Mouse (Mus musculus): Measurements from ENCODE around the gene Taf6. TPM values are rescaled to one million over a fixed set of nuclear protein-coding genes. Genes with fewer than 3 reads are reported as not detected.

The Taf6 gene
- polyA plus RNA-seq (2014; fragmentation: Illumina TruSeq; extraction: RNeasy Lipid Tissue Mini Kit (QIAGEN cat#74804); ENCODE audit: low read depth, low replicate concordance): 5.9 TPM

GRCm38 (mm10) chr5:138186950-138187638, at the start of gene Taf6, which contains the start of gene Cnpy4:
Taf6 (minus strand) TSS chr5:138187451.
Cnpy4 (plus strand) TSS chr5:138187485.

GRCm38 (mm10) chr5:138225700-138226099, 38.4 kb upstream of the Taf6 start, which contains the start of gene Nxpe5:
Nxpe5 (plus strand) TSS chr5:138225898.

GRCm38 (mm10) chr5:138193771-138194727, 6.8 kb upstream of the Taf6 start, which contains the start of gene Mblac1:
Mblac1 (plus strand) TSS chr5:138194314.

GRCm38 (mm10) chr5:138171695-138172491, 15.4 kb downstream of the Taf6 start, which contains the start of the genes Ap4m1 and Mcm7:
Ap4m1 (plus strand) TSS chr5:138172002.
Mcm7 (minus strand) TSS chr5:138172422.

GRCm38 (mm10) chr5:138160842-138161665, 26.2 kb downstream of the Taf6 start, which contains the start of gene Cops6:
Cops6 (plus strand) TSS chr5:138161071.

GRCm38 (mm10) chr5:138155443-138155976, 31.7 kb downstream of the Taf6 start, which contains the start of gene Zfp113:
Zfp113 (minus strand) TSS chr5:138155744.

Other genes starting within 250 kb of the Taf6 start
- 1.6 TPM for gene Gjc3, start 224.4 kb downstream of the Taf6 start, polyA plus RNA-seq (2014; fragmentation: Illumina TruSeq; extraction: RNeasy Lipid Tissue Mini Kit (QIAGEN cat#74804); ENCODE audit: low read depth, low replicate concordance)
- 5.3 TPM for gene Azgp1, start 205.9 kb downstream of the Taf6 start, polyA plus RNA-seq (2014; fragmentation: Illumina TruSeq; extraction: RNeasy Lipid Tissue Mini Kit (QIAGEN cat#74804); ENCODE audit: low read depth, low replicate concordance)
- gene Smok3a, start 166.2 kb downstream of the Taf6 start, polyA plus RNA-seq (2014; fragmentation: Illumina TruSeq; extraction: RNeasy Lipid Tissue Mini Kit (QIAGEN cat#74804); ENCODE audit: low read depth, low replicate concordance): not detected
- not detected for gene Smok3b, start 166.0 kb downstream of the Taf6 start, polyA plus RNA-seq (2014; fragmentation: Illumina TruSeq; extraction: RNeasy Lipid Tissue Mini Kit (QIAGEN cat#74804); ENCODE audit: low read depth, low replicate concordance)
- not detected for gene Smok3c, start 134.3 kb downstream of the Taf6 start, polyA plus RNA-seq (2014; fragmentation: Illumina TruSeq; extraction: RNeasy Lipid Tissue Mini Kit (QIAGEN cat#74804); ENCODE audit: low read depth, low replicate concordance)
- 55.4 TPM for gene Zkscan1, start 102.4 kb downstream of the Taf6 start, polyA plus RNA-seq (2014; fragmentation: Illumina TruSeq; extraction: RNeasy Lipid Tissue Mini Kit (QIAGEN cat#74804); ENCODE audit: low read depth, low replicate concordance)
- 12.9 TPM for gene Zscan21, start 70.5 kb downstream of the Taf6 start, polyA plus RNA-seq (2014; fragmentation: Illumina TruSeq; extraction: RNeasy Lipid Tissue Mini Kit (QIAGEN cat#74804); ENCODE audit: low read depth, low replicate concordance)
- 19.7 TPM for gene Zfp113, start 31.7 kb downstream of the Taf6 start, polyA plus RNA-seq (2014; fragmentation: Illumina TruSeq; extraction: RNeasy Lipid Tissue Mini Kit (QIAGEN cat#74804); ENCODE audit: low read depth, low replicate concordance)
- 47.9 TPM for gene Cops6, start 26.4 kb downstream of the Taf6 start, polyA plus RNA-seq (2014; fragmentation: Illumina TruSeq; extraction: RNeasy Lipid Tissue Mini Kit (QIAGEN cat#74804); ENCODE audit: low read depth, low replicate concordance)
- gene Ap4m1, start 15.4 kb downstream of the Taf6 start, polyA plus RNA-seq (2014; fragmentation: Illumina TruSeq; extraction: RNeasy Lipid Tissue Mini Kit (QIAGEN cat#74804); ENCODE audit: low read depth, low replicate concordance): 9.8 TPM
- gene Mcm7, start 15.0 kb downstream of the Taf6 start, polyA plus RNA-seq (2014; fragmentation: Illumina TruSeq; extraction: RNeasy Lipid Tissue Mini Kit (QIAGEN cat#74804); ENCODE audit: low read depth, low replicate concordance): 13.7 TPM
- 11.8 TPM for gene Cnpy4, start within 50 bp of the Taf6 start, polyA plus RNA-seq (2014; fragmentation: Illumina TruSeq; extraction: RNeasy Lipid Tissue Mini Kit (QIAGEN cat#74804); ENCODE audit: low read depth, low replicate concordance)
- not detected for gene Mblac1, start 6.9 kb upstream of the Taf6 start, polyA plus RNA-seq (2014; fragmentation: Illumina TruSeq; extraction: RNeasy Lipid Tissue Mini Kit (QIAGEN cat#74804); ENCODE audit: low read depth, low replicate concordance)
- gene Nxpe5, start 38.4 kb upstream of the Taf6 start, polyA plus RNA-seq (2014; fragmentation: Illumina TruSeq; extraction: RNeasy Lipid Tissue Mini Kit (QIAGEN cat#74804); ENCODE audit: low read depth, low replicate concordance): 1.5 TPM
- gene Lamtor4, start 68.0 kb upstream of the Taf6 start, polyA plus RNA-seq (2014; fragmentation: Illumina TruSeq; extraction: RNeasy Lipid Tissue Mini Kit (QIAGEN cat#74804); ENCODE audit: low read depth, low replicate concordance): 1.1 TPM
- gene BC037034, start 76.6 kb upstream of the Taf6 start, polyA plus RNA-seq (2014; fragmentation: Illumina TruSeq; extraction: RNeasy Lipid Tissue Mini Kit (QIAGEN cat#74804); ENCODE audit: low read depth, low replicate concordance): 2.9 TPM
- gene Gal3st4, start 85.4 kb upstream of the Taf6 start, polyA plus RNA-seq (2014; fragmentation: Illumina TruSeq; extraction: RNeasy Lipid Tissue Mini Kit (QIAGEN cat#74804); ENCODE audit: low read depth, low replicate concordance): 0.41 TPM
- not detected for gene Gm43720, start 92.5 kb upstream of the Taf6 start, polyA plus RNA-seq (2014; fragmentation: Illumina TruSeq; extraction: RNeasy Lipid Tissue Mini Kit (QIAGEN cat#74804); ENCODE audit: low read depth, low replicate concordance)
- gene Gpc2, start 92.6 kb upstream of the Taf6 start, polyA plus RNA-seq (2014; fragmentation: Illumina TruSeq; extraction: RNeasy Lipid Tissue Mini Kit (QIAGEN cat#74804); ENCODE audit: low read depth, low replicate concordance): 0.76 TPM
- gene Stag3, start 92.8 kb upstream of the Taf6 start, polyA plus RNA-seq (2014; fragmentation: Illumina TruSeq; extraction: RNeasy Lipid Tissue Mini Kit (QIAGEN cat#74804); ENCODE audit: low read depth, low replicate concordance): 0.82 TPM
- gene Pvrig, start 154.5 kb upstream of the Taf6 start, polyA plus RNA-seq (2014; fragmentation: Illumina TruSeq; extraction: RNeasy Lipid Tissue Mini Kit (QIAGEN cat#74804); ENCODE audit: low read depth, low replicate concordance): 0.57 TPM

Measured in sigmoid colon, adult 10 weeks (tissue).